Mouse (Mus musculus) layer of hippocampus, adult 18-20 months (tissue): ENCODE data around the gene Timm50. TPM values are rescaled to one million over a fixed set of nuclear protein-coding genes. Genes with fewer than 3 reads are reported as not detected.

Experiments used
- DNase-seq, 2 experiments: peaks; one replicate each; pipeline ENCODE4 v3.0.0; 2022; ENCODE audit warnings: low spot score in 2 of 2
- long read RNA-seq: library from polyadenylated mRNA; stranded (forward); transcript quantifications from one replicate; pipeline ENCODE4 v2.0.0, GENCODE M21; 2021
- total RNA-seq, 2 experiments: library from RNA; stranded (reverse); gene quantifications; 2 replicates each; pipeline ENCODE4 v1.2.3; 2021

Gene Timm50
- 10 to 100 TPM; 42.4 to 44.3 TPM for total RNA-seq
- long read RNA-seq, transcript Timm50-201 (11 exons, 1,515 nt): major isoform, 52 of 59 reads
- long read RNA-seq, partial matches to known transcripts: 1 of 59 reads
- long read RNA-seq, other reads (novel, unspliced or antisense): 6 of 59 reads

DNA sequence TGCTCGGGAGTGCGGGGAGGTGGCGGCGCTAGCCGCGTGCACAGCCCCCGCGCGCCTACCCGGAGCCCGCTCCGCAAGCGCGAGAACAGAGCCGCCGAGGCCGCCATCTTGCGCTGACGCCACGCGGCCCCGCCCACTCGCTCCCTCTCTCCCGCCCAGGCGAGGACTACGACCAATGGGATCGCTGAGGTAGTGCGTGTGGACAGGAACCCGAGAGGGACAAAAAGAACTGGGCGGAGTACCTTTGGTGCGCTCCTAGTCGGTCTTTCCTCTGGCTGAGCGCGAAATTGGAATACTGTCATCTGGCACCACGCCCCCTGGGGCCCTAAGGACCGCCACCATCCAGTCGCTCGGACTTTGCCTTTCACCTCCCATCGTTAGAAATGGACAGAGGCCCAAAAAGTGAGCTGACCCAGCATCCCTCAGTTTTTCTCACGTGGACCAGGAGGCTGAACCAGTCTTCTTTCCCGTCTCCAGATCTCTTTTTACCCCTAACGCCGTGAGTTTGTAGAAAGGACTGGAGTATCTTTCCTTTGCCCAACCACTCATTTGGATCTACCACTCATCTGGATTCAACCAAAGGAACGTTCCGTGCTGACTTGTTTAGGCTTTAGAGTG, at the start of gene Timm50:
Gene Timm50 (minus strand): TSS at position 147 of the 618 bp plus-strand sequence.
- DNase-seq: peak; percentile 98 to 99

DNA sequence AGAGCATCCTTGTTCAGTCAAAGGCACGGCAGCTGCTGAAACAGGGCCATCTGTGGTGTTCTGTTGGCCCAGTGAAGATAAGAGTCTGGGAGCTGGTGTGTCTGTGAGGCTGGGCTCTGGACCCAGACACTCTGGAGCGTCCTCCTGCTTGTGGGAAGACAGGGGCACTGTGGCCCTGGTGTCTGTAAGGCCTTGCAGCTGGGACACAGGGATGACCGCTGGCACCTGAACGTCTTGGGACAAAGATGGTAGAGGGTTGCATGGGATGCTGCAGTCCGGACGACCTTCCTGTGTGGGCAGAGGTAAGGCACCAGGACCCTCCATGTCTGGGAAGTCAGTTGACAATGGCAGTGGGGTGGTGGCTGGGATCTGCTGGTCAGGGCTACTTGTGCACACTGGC, 48.4 kb upstream of the Timm50 start:
- no peak for DNase-seq

GRCm38 (mm10) chr7:28359854-28360253, 48.0 kb upstream of the Timm50 start:
- no peak for DNase-seq

DNA sequence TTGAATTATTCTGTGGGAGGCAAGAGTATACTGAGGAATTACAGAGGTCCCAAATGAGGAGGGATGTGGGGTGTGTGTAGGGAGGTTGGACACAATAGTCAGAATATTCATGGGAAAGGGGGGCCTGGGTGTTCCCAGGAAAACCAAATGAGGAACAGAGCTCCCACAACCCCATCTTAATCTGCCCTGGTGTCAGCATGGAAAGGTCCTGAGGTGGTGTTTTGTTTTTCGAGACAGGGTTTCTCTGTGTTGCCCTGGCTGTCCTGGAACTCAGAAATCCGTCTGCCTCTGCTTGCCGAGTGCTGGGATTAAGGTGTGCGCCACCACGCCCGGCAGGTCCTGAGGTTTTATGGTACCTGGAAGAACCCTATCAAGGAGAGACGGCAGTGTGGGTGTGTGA, 46.6 kb upstream of the Timm50 start:
- DNase-seq: no peak

DNA sequence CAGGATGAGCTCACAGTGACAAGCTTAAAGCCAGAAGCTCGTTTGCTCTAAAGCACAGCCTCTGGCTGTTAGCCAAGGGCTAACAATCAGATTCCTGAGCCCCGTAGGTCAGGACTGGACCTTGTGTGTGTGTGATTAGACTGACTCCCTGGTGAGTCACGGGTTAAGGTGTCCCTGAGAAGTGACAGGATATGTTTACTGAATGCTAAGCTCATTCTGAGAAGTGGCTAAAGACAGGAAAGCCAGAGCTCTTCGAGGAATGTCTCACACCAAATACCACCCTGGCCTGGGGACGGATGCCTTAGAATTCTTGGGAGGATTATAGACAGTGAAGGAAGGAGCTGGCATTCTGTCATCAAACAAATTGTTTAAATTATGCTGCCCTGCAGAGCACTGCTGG, 46.1 kb upstream of the Timm50 start:
- no peak for DNase-seq

- no peak for DNase-seq
These were observed 45.1 kb upstream of the Timm50 start for GRCm38 (mm10) chr7:28356981-28357380.

GRCm38 (mm10) chr7:28355221-28355620, 43.3 kb upstream of the Timm50 start:
- DNase-seq: no peak

DNA sequence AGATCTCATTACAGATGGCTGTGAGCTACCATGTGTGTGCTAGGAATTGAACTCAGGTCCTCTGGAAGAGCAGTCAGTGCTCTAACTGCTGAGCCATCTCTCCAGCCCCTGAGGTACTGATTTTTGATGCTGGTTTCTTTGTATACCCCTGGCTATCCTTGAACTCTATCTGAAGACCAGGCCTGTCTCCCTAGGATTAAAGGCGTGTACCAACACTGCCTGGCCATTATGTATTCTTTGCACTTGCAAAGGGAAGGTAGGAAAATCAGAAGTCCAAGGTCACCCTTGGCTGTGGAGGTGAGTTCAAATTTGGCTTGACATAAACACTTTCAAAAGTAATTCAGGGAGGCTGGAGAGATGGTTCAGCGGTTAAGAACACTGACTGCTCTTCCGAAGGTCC, 42.7 kb upstream of the Timm50 start:
- DNase-seq: no peak

DNA sequence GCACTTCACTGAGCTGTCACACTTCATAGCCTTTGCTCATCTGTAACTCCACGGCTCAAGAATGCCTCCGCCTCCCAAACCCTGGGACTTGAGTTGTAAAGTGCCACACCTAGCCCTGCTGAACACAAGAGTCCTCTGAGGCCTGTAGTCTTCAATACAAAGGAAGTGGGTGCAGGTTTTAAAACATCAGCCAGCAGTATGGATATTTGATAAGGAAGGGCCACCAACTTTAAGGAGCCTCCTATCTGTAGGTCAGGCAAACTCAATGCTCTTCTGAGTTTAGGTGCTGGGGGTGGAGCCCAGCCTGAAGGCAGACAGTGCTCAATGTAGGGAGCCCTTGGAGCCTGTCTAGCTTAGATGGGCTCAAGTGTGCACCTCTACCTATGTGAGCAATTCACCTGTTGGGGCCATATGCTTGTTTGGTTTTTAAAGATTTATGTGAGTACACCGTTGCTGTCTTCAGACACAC, 42.3 kb upstream of the Timm50 start:
- no peak for DNase-seq

DNA sequence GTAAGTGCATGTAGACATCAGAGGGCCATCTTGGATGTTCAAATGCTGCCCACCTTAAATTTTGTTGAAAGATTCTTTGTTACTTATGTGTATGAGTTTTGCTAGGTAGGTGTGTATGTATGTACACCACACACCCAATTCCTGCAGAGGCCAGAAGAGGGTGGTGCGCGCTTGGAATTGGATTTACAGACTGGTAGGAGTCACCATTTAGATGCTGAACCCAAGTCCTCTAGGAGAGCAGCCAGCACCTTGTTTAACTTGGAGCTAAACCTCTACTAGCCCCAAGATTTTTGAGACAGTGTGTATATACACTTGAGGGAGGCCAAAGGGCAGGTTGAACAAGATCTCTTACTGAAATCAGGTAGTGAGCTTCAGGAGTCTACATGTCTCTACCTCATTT, 41.4 kb upstream of the Timm50 start:
- DNase-seq: no peak

DNA sequence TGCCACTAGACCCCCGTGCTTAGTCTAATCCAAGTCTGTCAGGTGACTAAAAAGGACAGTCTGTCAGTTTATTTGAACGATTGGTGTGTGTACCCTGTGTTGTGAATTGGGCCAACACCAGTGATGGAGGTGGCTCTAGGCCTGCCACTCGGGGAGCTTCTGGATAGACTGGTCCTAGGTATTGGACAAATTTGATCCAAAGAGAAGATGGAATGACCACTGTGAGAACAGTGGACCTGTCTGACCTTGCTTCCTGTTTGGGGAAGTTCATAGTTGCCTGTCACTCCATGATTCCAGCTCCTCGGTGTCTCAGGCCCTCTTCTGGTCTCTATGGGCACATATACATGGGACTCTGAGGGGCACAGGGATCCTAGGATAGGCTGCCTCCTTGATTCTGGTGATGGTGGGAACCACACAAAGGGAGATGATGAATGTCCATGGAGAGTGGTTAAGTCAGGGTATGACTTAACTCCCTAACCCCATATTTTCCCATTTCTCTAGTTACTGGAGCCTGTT, 39.9 kb upstream of the Timm50 start:
- no peak for DNase-seq

GRCm38 (mm10) chr7:28350155-28350883, 38.4 kb upstream of the Timm50 start, which contains the start of gene Rps16:
Gene Rps16, plus strand, starts transcription at chr7:28350652.
- DNase-seq: peak; percentile 98

- no peak for DNase-seq
These were observed 36.7 kb upstream of the Timm50 start for GRCm38 (mm10) chr7:28348601-28349000.

GRCm38 (mm10) chr7:28347746-28348145, 35.9 kb upstream of the Timm50 start:
- DNase-seq: no peak

DNA sequence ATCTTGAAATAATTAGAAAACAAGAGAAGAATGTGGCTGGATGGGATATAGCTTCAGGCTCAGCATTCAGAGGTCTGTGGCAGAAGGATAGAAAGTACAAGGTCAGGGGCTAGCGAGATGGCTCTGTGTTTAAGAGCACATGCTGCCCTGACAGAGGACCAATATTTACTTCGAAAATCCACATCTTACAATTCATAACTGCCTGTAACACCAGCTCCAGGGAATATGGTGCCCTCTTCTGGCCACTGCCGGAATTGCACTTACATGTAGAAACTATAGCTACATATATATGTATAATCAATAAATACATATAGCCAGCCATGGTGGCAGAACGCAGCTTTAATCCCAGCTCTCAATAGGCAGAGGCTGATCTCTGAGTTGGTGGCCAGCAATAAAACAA, 32.8 kb upstream of the Timm50 start:
- DNase-seq: peak in 1 of 2 experiments; percentile 73

DNA sequence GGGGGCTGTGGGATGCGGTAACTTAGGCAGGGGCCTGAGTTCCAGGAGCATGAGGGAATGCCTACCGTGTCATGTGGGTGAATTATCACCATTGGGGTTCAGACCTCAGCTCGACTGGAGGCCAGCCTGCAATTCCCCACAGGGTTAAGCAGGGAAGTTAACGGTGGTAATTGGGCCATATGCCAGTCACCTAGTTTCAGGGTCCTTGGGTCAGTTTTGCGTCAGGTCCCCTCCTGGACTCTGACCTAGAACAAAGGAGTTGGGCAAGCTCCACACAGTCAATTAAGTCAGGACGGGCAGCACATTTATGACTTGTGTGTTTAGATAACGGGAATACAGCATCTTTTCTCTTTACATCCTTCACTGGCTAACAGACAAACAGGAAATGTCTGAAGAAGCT, 29.5 kb upstream of the Timm50 start:
- no peak for DNase-seq

DNA sequence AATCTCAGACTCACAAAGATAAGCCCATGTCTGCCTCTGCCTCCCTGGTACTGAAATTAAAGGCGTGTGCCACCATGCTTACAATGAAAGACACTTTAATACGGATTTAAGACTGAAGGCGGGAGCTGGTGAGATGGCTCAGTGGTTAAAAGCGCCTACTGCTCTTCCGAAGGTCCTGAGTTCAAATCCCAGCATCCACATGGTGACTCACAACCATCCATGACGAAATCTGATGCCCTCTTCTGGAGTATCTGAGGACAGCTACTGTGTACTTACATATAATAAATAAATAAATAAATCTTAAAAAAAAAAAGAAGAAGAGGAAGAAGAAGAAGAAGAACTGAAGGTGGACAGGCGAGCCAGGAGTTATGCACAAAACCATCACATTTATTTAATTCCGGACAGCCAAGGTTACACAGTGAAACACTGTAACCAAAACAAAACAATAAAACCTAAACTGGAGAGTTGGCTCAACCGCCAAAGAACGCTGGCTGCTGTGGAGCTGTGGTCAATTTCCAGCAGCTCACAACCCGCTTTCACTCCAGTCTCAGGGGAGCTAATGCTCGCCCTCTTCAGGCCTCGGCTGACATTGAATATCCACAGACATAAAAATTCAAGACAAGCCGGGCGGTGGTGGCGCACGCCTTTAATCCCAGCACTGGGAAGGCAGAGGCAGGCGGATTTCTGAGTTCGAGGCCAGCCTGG, 27.5 kb upstream of the Timm50 start:
- DNase-seq: peak in 1 of 2 experiments; percentile 37

- DNase-seq: peak; percentile 92 to 98
These were observed 26.5 kb upstream of the Timm50 start, which contains the start of gene Supt5 for GRCm38 (mm10) chr7:28338108-28338998. Gene Supt5, minus strand, starts transcription at chr7:28338746.

GRCm38 (mm10) chr7:28335471-28335870, 23.6 kb upstream of the Timm50 start:
- no peak for DNase-seq

GRCm38 (mm10) chr7:28334534-28334933, 22.7 kb upstream of the Timm50 start:
- DNase-seq: no peak
